Mouse (Mus musculus) stomach, embryonic 16.5 days (tissue): Measurements from ENCODE around the gene Zfp346. TPM values are rescaled to one million over a fixed set of nuclear protein-coding genes. Genes with fewer than 3 reads are reported as not detected.

ENCODE experiments used
- ATAC-seq: fragments of 200-750 bp; cut with Nextera tagmentation; 2 replicates; pipeline ENCODE4 v1.8.0; 2017; ENCODE audit warnings: moderate number of reproducible peaks, moderate TSS enrichment; ENCODE audit not compliant: insufficient read depth, low FRiP score
- H3K27ac ChIP-seq: fragments of 300-500 bp; sonication (generic); 2 replicates; pipeline ENCODE4 v1.5.1; 2014; ENCODE audit warnings: low read length
- H3K27me3 ChIP-seq: fragments of 300-500 bp; sonication (generic); 2 replicates; pipeline ENCODE4 v1.6.1; 2014; ENCODE audit warnings: low read length, control low read depth, mixed read lengths; ENCODE audit not compliant: control insufficient read depth, insufficient read depth
- H3K36me3 ChIP-seq: fragments of 300-500 bp; sonication (generic); 2 replicates; pipeline ENCODE4 v1.6.1; 2014; ENCODE audit warnings: low read length; ENCODE audit not compliant: control insufficient read depth, insufficient read depth
- H3K4me1 ChIP-seq: fragments of 300-500 bp; sonication (generic); 2 replicates; pipeline ENCODE4 v1.6.1; 2014; ENCODE audit warnings: low read length, control low read depth, mixed read lengths; ENCODE audit not compliant: control insufficient read depth, insufficient read depth
- H3K4me2 ChIP-seq: fragments of 300-500 bp; sonication (generic); 2 replicates; pipeline ENCODE4 v1.6.1; 2014; ENCODE audit warnings: low read depth, low read length, mixed read lengths
- H3K4me3 ChIP-seq: fragments of 300-500 bp; sonication (generic); replicated peaks from 2 replicates; pipeline ENCODE4 v1.5.1; 2014; ENCODE audit warnings: mild to moderate bottlenecking, low read length
- H3K9ac ChIP-seq: fragments of 300-500 bp; sonication (generic); 2 replicates; pipeline ENCODE4 v1.6.1; 2014; ENCODE audit warnings: low read length
- H3K9me3 ChIP-seq: fragments of 300-500 bp; sonication (generic); replicated peaks from 2 replicates; pipeline ENCODE4 v1.6.1; 2016; ENCODE audit warnings: low read length, control low read depth; ENCODE audit not compliant: control insufficient read depth
- WGBS: fragments of 180-500 bp; shearing (Covaris S2); extraction: QIAGEN DNeasy Blood & Tissue Kit; methylation state at CpG from one replicate; pipeline ENCODE4 v1.1.7; 2014; 5-methylcytosine and 5-hydroxymethylcytosine counted together
- polyA plus RNA-seq: library from polyadenylated mRNA; unstranded; fragments of >200 nt; fragmentation: Nextera tagmentation; extraction: Ambion mirVana; gene quantifications from 2 replicates; pipeline ENCODE4 v1.2.1, GENCODE M21; 2015

Gene Zfp346
- polyA plus RNA-seq, 1 experiment from 2014 or later: 14.1 TPM

DNA sequence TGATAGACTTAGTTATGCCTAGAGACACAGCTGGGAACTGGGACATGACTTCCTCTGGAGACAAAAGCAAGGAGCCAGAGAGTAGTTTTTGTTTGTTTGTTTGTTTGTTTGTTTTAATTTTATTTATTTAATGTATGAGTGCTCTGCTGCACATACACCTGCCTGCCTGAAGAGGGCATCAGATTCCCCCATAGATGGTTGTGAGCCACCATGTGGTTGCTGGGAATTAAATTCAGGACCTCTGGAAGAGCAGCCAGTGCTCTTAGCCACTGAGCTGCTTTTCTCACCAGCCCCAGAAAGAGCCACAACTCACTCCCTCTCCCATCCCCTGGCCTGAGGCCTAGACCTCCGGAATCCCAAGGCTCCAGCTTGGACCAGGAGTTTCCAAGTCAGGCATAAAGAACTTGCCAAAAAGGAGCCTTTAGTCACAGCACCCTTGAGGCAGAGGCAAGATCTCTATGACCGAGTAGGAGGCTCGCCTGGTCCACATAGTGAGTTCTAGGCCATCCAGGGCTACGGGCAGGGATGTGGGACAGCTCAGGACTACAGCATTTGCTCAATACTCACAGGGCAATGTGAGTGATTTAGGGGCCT is 72.9 kb downstream of the Zfp346 start:
- Histone ChIP-seq H3K4me1 (peaks cover 5% of the 10 kb centered on the region; the same call in 1 of the 2 replicates), H3K4me3 (no peak overlapping the region), H3K9ac (no peak overlapping the region), H3K4me2 (no peak overlapping the region), H3K36me3 (no peaks in the 10 kb centered on the region), H3K9me3 (no peaks in the 10 kb centered on the region), H3K27ac (no peak overlapping the region), H3K27me3 (no peaks in the 10 kb centered on the region)
- ATAC-seq: no peak
- 63% methylated on average over 4 of the region's 4 CpGs for WGBS

DNA sequence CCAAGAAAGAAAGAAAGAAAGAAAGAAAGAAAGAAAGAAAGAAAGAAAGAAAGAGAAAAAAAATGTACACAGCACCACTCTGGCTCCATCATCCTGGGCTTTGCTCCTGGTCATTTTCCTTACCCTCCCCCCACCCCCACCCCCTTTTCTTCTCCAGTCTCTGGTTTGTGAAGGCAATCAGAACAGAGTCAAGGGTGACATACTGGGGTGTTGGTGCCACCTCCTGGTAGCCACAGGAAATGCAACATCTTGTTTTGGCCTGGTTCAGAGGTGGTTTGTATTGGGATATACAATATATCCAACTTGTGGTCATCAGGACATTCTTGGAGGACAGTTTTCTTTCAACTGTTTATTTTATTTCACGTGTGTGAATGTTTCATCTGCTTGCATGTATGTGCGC is 73.4 kb downstream of the Zfp346 start:
- peaks cover 5% of the 10 kb centered on the region; the same call in 1 of the 2 replicates for H3K4me1 ChIP-seq
- WGBS: 32% methylated on average over 2 of the region's 2 CpGs
- ATAC-seq: no peak

DNA sequence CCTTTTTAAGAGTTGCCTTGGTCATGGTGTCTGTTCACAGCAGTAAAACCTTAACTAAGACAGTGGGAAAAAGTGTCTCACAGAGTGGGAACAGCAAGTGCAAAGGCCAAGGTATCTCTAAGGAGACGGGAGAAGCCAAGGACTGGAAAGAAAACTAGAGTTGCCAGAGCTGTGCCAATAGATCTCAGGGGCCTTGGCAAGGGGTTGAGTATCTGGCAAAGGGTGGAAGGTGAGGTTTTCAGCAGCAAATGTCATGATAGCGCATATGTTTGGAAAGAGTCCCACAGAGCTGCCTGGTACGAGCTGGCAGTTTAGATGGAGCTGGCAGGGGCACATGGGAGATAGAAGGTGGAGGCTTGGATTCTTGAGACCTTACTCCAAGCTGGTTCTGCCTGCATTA is 74.5 kb downstream of the Zfp346 start:
- Histone ChIP-seq H3K4me1 (peaks cover 5% of the 10 kb centered on the region; the same call in 1 of the 2 replicates), H3K4me2 (no peak overlapping the region), H3K9me3 (no peaks in the 10 kb centered on the region), H3K9ac (no peak overlapping the region), H3K4me3 (no peak overlapping the region), H3K36me3 (no peaks in the 10 kb centered on the region), H3K27me3 (no peaks in the 10 kb centered on the region), H3K27ac (no peak overlapping the region)
- WGBS: 86% methylated on average over 3 of the region's 3 CpGs
- no peak for ATAC-seq

More for the DNA sequence above, 73.4 kb downstream of the Zfp346 start:
- Histone ChIP-seq H3K4me3 (no peak overlapping the region), H3K9me3 (no peaks in the 10 kb centered on the region), H3K36me3 (no peaks in the 10 kb centered on the region), H3K27ac (no peak overlapping the region), H3K27me3 (no peaks in the 10 kb centered on the region), H3K9ac (no peak overlapping the region), H3K4me2 (no peak overlapping the region)

DNA sequence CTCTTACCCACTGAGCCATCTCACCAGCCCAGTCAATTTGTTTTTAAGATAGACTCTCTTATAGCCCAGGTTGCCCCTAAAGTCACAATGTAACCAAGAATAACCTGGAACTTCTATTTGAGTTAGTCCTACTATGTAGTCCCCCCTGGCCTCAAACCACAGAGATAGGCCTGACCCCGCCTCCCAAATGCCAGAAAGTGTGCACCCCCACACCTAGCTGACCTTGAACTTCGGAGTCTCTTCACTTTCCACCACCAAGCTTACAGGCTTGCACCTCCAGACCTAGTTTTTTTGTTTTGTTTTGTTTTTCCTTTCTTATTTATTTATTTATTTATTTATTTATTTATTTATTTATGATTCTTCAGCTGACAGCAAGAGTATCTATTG is 76.7 kb downstream of the Zfp346 start:
- Histone ChIP-seq H3K9ac (peak overlapping the region; percentile 73), H3K4me2 (peak overlapping the region; percentile 74), H3K36me3 (no peaks in the 10 kb centered on the region), H3K4me3 (peak overlapping the region; percentile 49), H3K4me1 (peaks cover 5% of the 10 kb centered on the region; the same call in 1 of the 2 replicates), H3K9me3 (no peaks in the 10 kb centered on the region), H3K27ac (peak overlapping the region; percentile 90), H3K27me3 (no peaks in the 10 kb centered on the region)
- 74% methylated on average over 2 of the region's 2 CpGs for WGBS
- no peak for ATAC-seq

DNA sequence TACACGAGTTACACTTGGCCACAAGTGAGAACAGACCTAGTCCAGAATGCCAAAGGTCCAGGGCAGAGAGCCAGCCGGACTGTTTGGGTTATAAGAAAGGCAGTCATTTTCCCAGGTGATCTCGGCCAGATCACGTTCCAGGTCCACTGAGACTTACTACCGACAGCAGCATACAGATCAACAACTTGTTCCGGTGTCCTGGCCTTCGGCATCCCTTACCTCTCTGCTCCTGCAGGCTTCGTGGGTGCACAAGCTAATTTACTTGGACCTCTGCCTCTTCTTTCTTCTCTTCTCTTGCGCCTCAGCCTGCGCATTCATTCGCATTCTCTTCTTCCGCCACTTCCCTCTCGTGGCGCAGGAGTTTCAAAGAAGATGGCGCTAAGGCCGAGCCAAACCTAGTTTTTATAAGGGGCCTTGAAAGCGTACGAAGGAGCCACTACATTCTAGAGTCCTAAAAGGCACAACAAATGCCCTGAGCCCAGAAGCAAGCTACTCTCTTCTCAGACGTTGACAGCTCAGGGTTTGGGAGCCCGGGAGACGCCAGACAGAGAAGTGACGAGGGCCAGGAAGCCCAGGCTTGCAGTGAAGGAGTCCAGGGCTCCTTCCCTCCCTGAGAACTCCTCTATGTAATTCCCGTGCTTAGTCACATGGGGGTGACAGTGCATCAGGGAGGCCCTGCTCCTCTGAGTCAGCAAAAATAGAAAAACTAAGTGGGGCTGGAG is 77.2 kb downstream of the Zfp346 start:
- ATAC-seq: peak; percentile 90
- WGBS: 4% methylated on average over 23 of the region's 23 CpGs

DNA sequence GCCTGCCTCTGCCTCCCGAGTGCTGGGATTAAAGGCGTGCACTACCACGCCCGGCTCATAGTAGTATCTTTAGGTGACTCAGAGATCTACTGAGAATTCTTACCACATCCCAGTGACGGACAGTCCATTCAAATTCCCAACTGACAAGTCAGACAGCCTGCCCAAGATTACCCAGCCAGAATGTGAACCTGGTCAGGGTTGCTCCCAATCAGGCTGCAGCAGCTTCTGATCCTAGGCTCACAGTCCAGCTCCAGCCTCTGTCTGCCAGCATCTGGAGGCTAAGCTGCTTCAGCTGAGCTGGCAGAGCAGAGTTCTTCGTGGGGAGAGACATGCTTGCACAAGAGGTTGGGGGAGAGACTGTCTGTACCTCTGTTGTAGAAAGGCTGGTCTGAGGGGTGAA is 78.3 kb downstream of the Zfp346 start:
- 80% methylated on average over 6 of the region's 6 CpGs for WGBS
- Histone ChIP-seq H3K9me3 (no peaks in the 10 kb centered on the region), H3K27ac (peak overlapping the region; percentile 38; the same call in 1 of the 2 replicates), H3K4me2 (no peak overlapping the region), H3K36me3 (no peaks in the 10 kb centered on the region), H3K9ac (no peak overlapping the region), H3K4me1 (peaks cover 5% of the 10 kb centered on the region; the same call in 1 of the 2 replicates), H3K27me3 (no peaks in the 10 kb centered on the region), H3K4me3 (no peak overlapping the region)
- ATAC-seq: no peak

More for the DNA sequence above, 77.2 kb downstream of the Zfp346 start:
- Histone ChIP-seq H3K4me2 (peak overlapping the region; percentile 74), H3K4me3 (peak overlapping the region; percentile 49), H3K4me1 (peaks cover 5% of the 10 kb centered on the region; the same call in 1 of the 2 replicates), H3K27ac (peak overlapping the region; percentile 90), H3K27me3 (no peaks in the 10 kb centered on the region), H3K36me3 (no peaks in the 10 kb centered on the region), H3K9me3 (no peaks in the 10 kb centered on the region), H3K9ac (peak overlapping the region; percentile 73)

Other genes with a start within 250 kb of the Zfp346 start
- gene Unc5a, start 155.9 kb upstream of the Zfp346 start, polyA plus RNA-seq: 2.2 and 2.3 TPM in 2 replicates
- gene Hk3, start 83.9 kb upstream of the Zfp346 start, polyA plus RNA-seq: 2.6 and 2.9 TPM in 2 replicates
- 22.0 and 31.5 TPM in 2 replicates for gene Uimc1, start 5.0 kb upstream of the Zfp346 start, polyA plus RNA-seq
- not detected in 2 replicates for gene Gm17617, start 28.2 kb downstream of the Zfp346 start, polyA plus RNA-seq
- gene Fgfr4, start 47.3 kb downstream of the Zfp346 start, polyA plus RNA-seq: 6.8 and 7.8 TPM in 2 replicates
- 37.9 and 44.6 TPM in 2 replicates for gene Nsd1, start 104.5 kb downstream of the Zfp346 start, polyA plus RNA-seq
- gene Prelid1, start 215.2 kb downstream of the Zfp346 start, polyA plus RNA-seq: 444 and 484 TPM in 2 replicates
- gene Rab24, start 216.6 kb downstream of the Zfp346 start, polyA plus RNA-seq: 76.2 and 79.2 TPM in 2 replicates
- 31.8 and 35.5 TPM in 2 replicates for gene Mxd3, start 224.5 kb downstream of the Zfp346 start, polyA plus RNA-seq